9 mouse cellular contexts compared by ENCODE assay signal in the genomic region with DNA sequence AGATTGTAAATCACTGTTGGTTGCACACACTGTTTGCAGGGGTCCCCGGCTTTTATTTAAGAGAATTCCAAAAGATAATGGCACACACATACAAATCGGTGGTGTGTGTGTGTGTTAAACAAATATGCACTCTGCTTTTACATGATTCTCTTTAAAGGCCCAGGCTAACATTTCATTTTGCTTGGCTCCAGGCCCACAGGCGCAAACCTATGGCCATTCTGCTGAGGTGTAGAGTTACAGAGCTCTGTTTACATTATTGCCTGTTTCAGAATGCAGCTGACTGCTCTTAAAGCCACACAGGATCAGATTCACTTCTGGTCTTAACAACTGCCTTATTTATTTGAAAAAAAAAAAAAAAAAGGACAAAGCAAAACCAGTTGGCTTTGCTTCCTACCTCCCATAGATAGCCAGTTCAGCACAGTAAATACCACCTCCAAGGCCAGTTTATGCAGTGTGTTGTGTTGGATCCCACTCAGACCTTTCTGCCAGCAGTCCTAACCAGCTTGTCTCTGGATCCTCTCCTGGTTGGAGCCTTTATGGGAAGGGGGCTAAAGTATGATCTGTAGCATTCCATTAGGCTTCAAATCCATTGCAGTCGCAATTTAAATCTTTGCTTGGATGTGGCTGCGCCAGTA.
DNase-seq lines count a peak whose midpoint lies in the region; ATAC-seq lines count a peak whose summit lies in the region.
"Had no signal": no experiment of that assay in that cellular context is flagged by ENCODE, and none has a peak within 500 bp of the region (broad histone marks: within the 10 kb centered on the region; RNA-seq: fewer than 3 reads in every experiment).

No protein-coding gene starts in this region.

- DNase-seq in hindbrain, embryonic 10.5 days (ENCODE audit: low spot score): no peak
- peak; percentile 49 for DNase-seq in 3T3-L1 (ENCODE audit: low read depth, low spot score)
- DNase-seq in embryo, embryonic 11.5 days (ENCODE audit: low read depth, low spot score): peak; percentile 40
- no peak for DNase-seq in thymus, postnatal 0 days (ENCODE audit: low spot score)
- DNase-seq in left cerebral cortex, adult 8-10 months (ENCODE audit: low spot score in 2 of 2): no peak
- DNase-seq: adrenal gland, adult 8-10 months; cerebellum, postnatal 10 days had no signal

- peaks cover 4% of the 10 kb centered on the region; the same call in 1 of the 2 replicates for H3K27me3 ChIP-seq in hindbrain, embryonic 10.5 days (ENCODE audit: insufficient read depth, poor library complexity, severe bottlenecking)
- no peaks in the 10 kb centered on the region for H3K27me3 ChIP-seq in hindbrain, embryonic 16.5 days (replicated peaks; ENCODE audit: control insufficient read depth, insufficient read depth, low read length)
- H3K27me3 ChIP-seq in liver, embryonic 12.5 days (replicated peaks): no peaks in the 10 kb centered on the region

- H3K9ac ChIP-seq in hindbrain, embryonic 16.5 days (ENCODE audit: low read depth, low read length): no peak overlapping the region
- no peak overlapping the region for H3K9ac ChIP-seq in liver, embryonic 12.5 days

- WGBS in hindbrain, embryonic 10.5 days: 59% methylated on average over 5 of the region's 5 CpGs
- 70% methylated on average over 5 of the region's 5 CpGs for WGBS in hindbrain, embryonic 16.5 days
- WGBS in liver, embryonic 12.5 days (ENCODE audit: insufficient replicate concordance): 59% methylated on average over 5 of the region's 5 CpGs

- ATAC-seq in hindbrain, embryonic 16.5 days: no peak
- ATAC-seq in liver, embryonic 12.5 days: 0 out of 2 replicates have a peak, but pooled peaks have one; percentile 32

- H3K4me2 ChIP-seq in hindbrain, embryonic 16.5 days (ENCODE audit: low read length): no peak overlapping the region
- H3K4me2 ChIP-seq in liver, embryonic 12.5 days: no peak overlapping the region

- H3K9me3 ChIP-seq in hindbrain, embryonic 10.5 days: no peaks in the 10 kb centered on the region
- H3K9me3 ChIP-seq in hindbrain, embryonic 16.5 days (ENCODE audit: control insufficient read depth, low read length): no peaks in the 10 kb centered on the region
- no peaks in the 10 kb centered on the region for H3K9me3 ChIP-seq in liver, embryonic 12.5 days (replicated peaks)

- no peaks in the 10 kb centered on the region for H3K36me3 ChIP-seq in hindbrain, embryonic 10.5 days
- H3K36me3 ChIP-seq in hindbrain, embryonic 16.5 days (ENCODE audit: control insufficient read depth, insufficient read depth, low read length): no peaks in the 10 kb centered on the region
- no peaks in the 10 kb centered on the region for H3K36me3 ChIP-seq in liver, embryonic 12.5 days

- H3K4me3 ChIP-seq in hindbrain, embryonic 10.5 days: no peak overlapping the region
- no peak overlapping the region for H3K4me3 ChIP-seq in hindbrain, embryonic 16.5 days (ENCODE audit: low read length)
- no peak overlapping the region for H3K4me3 ChIP-seq in liver, embryonic 12.5 days

- 0 out of 2 replicates have a peak overlapping the region, but pooled peaks have one; percentile 12 for H3K27ac ChIP-seq in hindbrain, embryonic 10.5 days
- H3K27ac ChIP-seq in hindbrain, embryonic 16.5 days (ENCODE audit: low read depth, low read length): no peak overlapping the region
- H3K27ac ChIP-seq in liver, embryonic 12.5 days: no peak overlapping the region

- peaks cover 43% of the 10 kb centered on the region for H3K4me1 ChIP-seq in hindbrain, embryonic 10.5 days (replicated peaks)
- H3K4me1 ChIP-seq in hindbrain, embryonic 16.5 days (ENCODE audit: control insufficient read depth, insufficient read depth, low read depth, low read length): no peaks in the 10 kb centered on the region
- H3K4me1 ChIP-seq in liver, embryonic 12.5 days: peaks cover 9% of the 10 kb centered on the region; the same call in 1 of the 2 replicates

Comparison
In these comparisons a context has a peak if more than half of its experiments do, and no peak if none do; other contexts are left out.
1. DNase-seq: peak in 3T3-L1 (single experiment) and embryo, embryonic 11.5 days (single experiment); none in hindbrain, embryonic 10.5 days (single experiment), thymus, postnatal 0 days (single experiment) and left cerebral cortex, adult 8-10 months (0 of 2).